Mouse (Mus musculus): Measurements from ENCODE around the gene Uaca. TPM values are rescaled to one million over a fixed set of nuclear protein-coding genes. Genes with fewer than 3 reads are reported as not detected.

Gene Uaca
- 10.9 and 17.1 TPM in 2 replicates for polyA plus RNA-seq (2014; fragmentation: Nextera tagmentation; extraction: Ambion mirVana)

- Histone ChIP-seq H3K4me2 (ENCODE audit: low read length) (peak within 1 kb of the TSS; percentile 74), H3K9ac (ENCODE audit: low read length) (peak within 1 kb of the TSS; percentile 83), H3K27ac (replicated peaks in 1 of 2; ENCODE audit: control insufficient read depth in 1 of 2, insufficient read depth in 1 of 2, low read depth in 2 of 2, low read length in 2 of 2) (peak within 1 kb of the TSS; percentile 76 to 78), H3K9me3 (ENCODE audit: control insufficient read depth, low read length) (no peaks in the 10 kb centered on the region), H3K4me3 (ENCODE audit: control insufficient read depth in 1 of 2, insufficient read depth in 1 of 2, low read depth in 1 of 2, low read length in 2 of 2) (peak within 1 kb of the TSS; percentile 68 to 84), H3K36me3 (ENCODE audit: control insufficient read depth, insufficient read depth, low read length) (no peaks in the 10 kb centered on the region), H3K27me3 (ENCODE audit: control insufficient read depth, insufficient read depth, low read length) (no peaks in the 10 kb centered on the region), H3K4me1 (ENCODE audit: control insufficient read depth in 2 of 2, insufficient read depth in 2 of 2, low read length in 2 of 2) (peaks cover 4% of the 10 kb centered on the region in 2 experiments; a peak in 1 of 4 replicates)
- under 1% methylated on average over 45 of the region's 45 CpGs for WGBS
- peak; percentile 94 for ATAC-seq (ENCODE audit: insufficient number of reproducible peaks, insufficient read depth, low FRiP score, low read depth)
Measured at GRCm38 (mm10) chr9:60794210-60794840, at the start of gene Uaca. Gene Uaca (plus strand): TSS chr9:60794542.

GRCm38 (mm10) chr9:60744971-60745370, 49.4 kb upstream of the Uaca start:
- Histone ChIP-seq H3K4me1 (ENCODE audit: control insufficient read depth in 2 of 2, insufficient read depth in 2 of 2, low read length in 2 of 2) (peaks cover 10 to 12% of the 10 kb centered on the region in 2 experiments), H3K27me3 (ENCODE audit: control insufficient read depth, insufficient read depth, low read length) (no peaks in the 10 kb centered on the region), H3K36me3 (ENCODE audit: control insufficient read depth, insufficient read depth, low read length) (no peaks in the 10 kb centered on the region), H3K9ac (ENCODE audit: low read length) (0 out of 2 replicates have a peak overlapping the region, but pooled peaks have one; percentile 11), H3K4me3 (ENCODE audit: control insufficient read depth in 1 of 2, insufficient read depth in 1 of 2, low read depth in 1 of 2, low read length in 2 of 2) (no peak overlapping the region), H3K27ac (replicated peaks in 1 of 2; ENCODE audit: control insufficient read depth in 1 of 2, insufficient read depth in 1 of 2, low read depth in 2 of 2, low read length in 2 of 2) (no peak overlapping the region), H3K4me2 (ENCODE audit: low read length) (no peak overlapping the region), H3K9me3 (ENCODE audit: control insufficient read depth, low read length) (no peaks in the 10 kb centered on the region)
- no peak for ATAC-seq (ENCODE audit: insufficient number of reproducible peaks, insufficient read depth, low FRiP score, low read depth)
- 31% methylated on average over 4 of the region's 4 CpGs for WGBS

GRCm38 (mm10) chr9:60746561-60746960, 47.8 kb upstream of the Uaca start:
- no peak overlapping the region for H3K27ac ChIP-seq (replicated peaks in 1 of 2; ENCODE audit: control insufficient read depth in 1 of 2, insufficient read depth in 1 of 2, low read depth in 2 of 2, low read length in 2 of 2)
- no peaks in the 10 kb centered on the region for H3K36me3 ChIP-seq (ENCODE audit: control insufficient read depth, insufficient read depth, low read length)
- H3K27me3 ChIP-seq (ENCODE audit: control insufficient read depth, insufficient read depth, low read length): no peaks in the 10 kb centered on the region
- no peak for ATAC-seq (ENCODE audit: insufficient number of reproducible peaks, insufficient read depth, low FRiP score, low read depth)
- H3K4me3 ChIP-seq (ENCODE audit: control insufficient read depth in 1 of 2, insufficient read depth in 1 of 2, low read depth in 1 of 2, low read length in 2 of 2): no peak overlapping the region
- no peaks in the 10 kb centered on the region for H3K9me3 ChIP-seq (ENCODE audit: control insufficient read depth, low read length)
- H3K4me1 ChIP-seq (ENCODE audit: control insufficient read depth in 2 of 2, insufficient read depth in 2 of 2, low read length in 2 of 2): peaks cover 9 to 12% of the 10 kb centered on the region in 2 experiments
- H3K4me2 ChIP-seq (ENCODE audit: low read length): no peak overlapping the region
- 45% methylated on average over 6 of the region's 6 CpGs for WGBS
- no peak overlapping the region for H3K9ac ChIP-seq (ENCODE audit: low read length)

- H3K36me3 ChIP-seq (ENCODE audit: control insufficient read depth, insufficient read depth, low read length): no peaks in the 10 kb centered on the region
- H3K4me2 ChIP-seq (ENCODE audit: low read length): no peak overlapping the region
- peaks cover 5 to 11% of the 10 kb centered on the region in 2 experiments for H3K4me1 ChIP-seq (ENCODE audit: control insufficient read depth in 2 of 2, insufficient read depth in 2 of 2, low read length in 2 of 2)
- no peak overlapping the region for H3K27ac ChIP-seq (replicated peaks in 1 of 2; ENCODE audit: control insufficient read depth in 1 of 2, insufficient read depth in 1 of 2, low read depth in 2 of 2, low read length in 2 of 2)
- no peak overlapping the region for H3K9ac ChIP-seq (ENCODE audit: low read length)
- no peak for ATAC-seq (ENCODE audit: insufficient number of reproducible peaks, insufficient read depth, low FRiP score, low read depth)
- H3K27me3 ChIP-seq (ENCODE audit: control insufficient read depth, insufficient read depth, low read length): no peaks in the 10 kb centered on the region
- no peak overlapping the region for H3K4me3 ChIP-seq (ENCODE audit: control insufficient read depth in 1 of 2, insufficient read depth in 1 of 2, low read depth in 1 of 2, low read length in 2 of 2)
- no peaks in the 10 kb centered on the region for H3K9me3 ChIP-seq (ENCODE audit: control insufficient read depth, low read length)
- WGBS: 83% methylated on average over 5 of the region's 5 CpGs
Measured at GRCm38 (mm10) chr9:60747672-60748071, 46.7 kb upstream of the Uaca start.

- Histone ChIP-seq H3K27ac (replicated peaks in 1 of 2; ENCODE audit: control insufficient read depth in 1 of 2, insufficient read depth in 1 of 2, low read depth in 2 of 2, low read length in 2 of 2) (no peak overlapping the region), H3K36me3 (ENCODE audit: control insufficient read depth, insufficient read depth, low read length) (no peaks in the 10 kb centered on the region), H3K4me1 (ENCODE audit: control insufficient read depth in 2 of 2, insufficient read depth in 2 of 2, low read length in 2 of 2) (peaks cover 1 to 6% of the 10 kb centered on the region in 2 experiments; a peak in 3 of 4 replicates), H3K4me2 (ENCODE audit: low read length) (no peak overlapping the region), H3K9me3 (ENCODE audit: control insufficient read depth, low read length) (no peaks in the 10 kb centered on the region), H3K9ac (ENCODE audit: low read length) (no peak overlapping the region), H3K4me3 (ENCODE audit: control insufficient read depth in 1 of 2, insufficient read depth in 1 of 2, low read depth in 1 of 2, low read length in 2 of 2) (no peak overlapping the region), H3K27me3 (ENCODE audit: control insufficient read depth, insufficient read depth, low read length) (no peaks in the 10 kb centered on the region)
- 84% methylated on average over 2 of the region's 2 CpGs for WGBS
- ATAC-seq (ENCODE audit: insufficient number of reproducible peaks, insufficient read depth, low FRiP score, low read depth): no peak
Measured at GRCm38 (mm10) chr9:60748191-60748590, 46.2 kb upstream of the Uaca start.

- WGBS: 82% methylated on average over 2 of the region's 2 CpGs
- H3K27ac ChIP-seq (replicated peaks in 1 of 2; ENCODE audit: control insufficient read depth in 1 of 2, insufficient read depth in 1 of 2, low read depth in 2 of 2, low read length in 2 of 2): no peak overlapping the region
Measured at GRCm38 (mm10) chr9:60749105-60749504, 45.2 kb upstream of the Uaca start.

GRCm38 (mm10) chr9:60751098-60751497, 43.2 kb upstream of the Uaca start:
- ATAC-seq (ENCODE audit: insufficient number of reproducible peaks, insufficient read depth, low FRiP score, low read depth): no peak
- H3K36me3 ChIP-seq (ENCODE audit: control insufficient read depth, insufficient read depth, low read length): no peaks in the 10 kb centered on the region
- WGBS: 85% methylated on average over 5 of the region's 5 CpGs
- no peak overlapping the region for H3K4me2 ChIP-seq (ENCODE audit: low read length)
- H3K9me3 ChIP-seq (ENCODE audit: control insufficient read depth, low read length): no peaks in the 10 kb centered on the region
- H3K4me3 ChIP-seq (ENCODE audit: control insufficient read depth in 1 of 2, insufficient read depth in 1 of 2, low read depth in 1 of 2, low read length in 2 of 2): no peak overlapping the region
- H3K27me3 ChIP-seq (ENCODE audit: control insufficient read depth, insufficient read depth, low read length): no peaks in the 10 kb centered on the region
- no peak overlapping the region for H3K27ac ChIP-seq (replicated peaks in 1 of 2; ENCODE audit: control insufficient read depth in 1 of 2, insufficient read depth in 1 of 2, low read depth in 2 of 2, low read length in 2 of 2)
- no peaks in the 10 kb centered on the region for H3K4me1 ChIP-seq (ENCODE audit: control insufficient read depth in 2 of 2, insufficient read depth in 2 of 2, low read length in 2 of 2)
- no peak overlapping the region for H3K9ac ChIP-seq (ENCODE audit: low read length)

More at GRCm38 (mm10) chr9:60749105-60749504, 45.2 kb upstream of the Uaca start:
- Histone ChIP-seq H3K36me3 (ENCODE audit: control insufficient read depth, insufficient read depth, low read length) (no peaks in the 10 kb centered on the region), H3K9me3 (ENCODE audit: control insufficient read depth, low read length) (no peaks in the 10 kb centered on the region), H3K4me1 (ENCODE audit: control insufficient read depth in 2 of 2, insufficient read depth in 2 of 2, low read length in 2 of 2) (peaks cover 0 to 3% of the 10 kb centered on the region in 2 experiments; a peak in 1 of 4 replicates), H3K27me3 (ENCODE audit: control insufficient read depth, insufficient read depth, low read length) (no peaks in the 10 kb centered on the region), H3K9ac (ENCODE audit: low read length) (no peak overlapping the region), H3K4me3 (ENCODE audit: control insufficient read depth in 1 of 2, insufficient read depth in 1 of 2, low read depth in 1 of 2, low read length in 2 of 2) (no peak overlapping the region), H3K4me2 (ENCODE audit: low read length) (no peak overlapping the region)
- ATAC-seq (ENCODE audit: insufficient number of reproducible peaks, insufficient read depth, low FRiP score, low read depth): no peak

GRCm38 (mm10) chr9:60751971-60752370, 42.4 kb upstream of the Uaca start:
- H3K4me2 ChIP-seq (ENCODE audit: low read length): no peak overlapping the region
- no peak overlapping the region for H3K4me3 ChIP-seq (ENCODE audit: control insufficient read depth in 1 of 2, insufficient read depth in 1 of 2, low read depth in 1 of 2, low read length in 2 of 2)
- WGBS: 61% methylated on average over 6 of the region's 6 CpGs
- H3K4me1 ChIP-seq (ENCODE audit: control insufficient read depth in 2 of 2, insufficient read depth in 2 of 2, low read length in 2 of 2): peaks cover 2 to 5% of the 10 kb centered on the region in 2 experiments; a peak in 2 of 4 replicates
- H3K27ac ChIP-seq (replicated peaks in 1 of 2; ENCODE audit: control insufficient read depth in 1 of 2, insufficient read depth in 1 of 2, low read depth in 2 of 2, low read length in 2 of 2): no peak overlapping the region
- H3K27me3 ChIP-seq (ENCODE audit: control insufficient read depth, insufficient read depth, low read length): no peaks in the 10 kb centered on the region
- H3K9me3 ChIP-seq (ENCODE audit: control insufficient read depth, low read length): no peaks in the 10 kb centered on the region
- ATAC-seq (ENCODE audit: insufficient number of reproducible peaks, insufficient read depth, low FRiP score, low read depth): no peak
- no peak overlapping the region for H3K9ac ChIP-seq (ENCODE audit: low read length)
- H3K36me3 ChIP-seq (ENCODE audit: control insufficient read depth, insufficient read depth, low read length): no peaks in the 10 kb centered on the region

Data from heart, embryonic 14.5 days (tissue).